Mouse (Mus musculus) embryonic stem cell, embryonic (primary cell): ENCODE results near the gene Nfu1.
"Not testable (repeated sequence)": the region's sequence is repeated elsewhere in the genome, so short reads cannot be mapped to it uniquely, and the experiment has no call there.

ENCODE experiments used
- CTCF ChIA-PET, 4 experiments: fragments of 300-600 bp in 2 of 4; fragments of 350-600 bp in 2 of 4; sonication (Branson Sonifier 250); formaldehyde crosslinking; loops; one replicate each; lab custom pipeline; 2022; ENCODE audit warnings: inconsistent platforms in 2 of 4; lab: Charles Lee
- POLR2A ChIA-PET, 4 experiments: fragments of 300-600 bp in 2 of 4; fragments of 350-600 bp in 2 of 4; sonication (Branson Sonifier 250); formaldehyde crosslinking; loops; one replicate each; lab custom pipeline; 2022; ENCODE audit warnings: antibody characterized with exemption in 4 of 4, inconsistent platforms in 1 of 4; lab: Charles Lee

The Nfu1 gene

GRCm38 (mm10) chr6:87004099-87004498, 4.9 kb upstream of the Nfu1 start:
- CTCF ChIA-PET = no interaction called here
- POLR2A ChIA-PET = interaction anchor here in 1 of 4 experiments (0.7 to 1.3 kb wide), 2 partner anchors 18 to 22 kb away, joined by 3 to 4 read pairs; no protein-coding TSS in a partner anchor

- CTCF ChIA-PET = interaction anchor here in 1 of 4 experiments (0.6 kb wide), 1 partner anchor 51 kb away, joined by 3 read pairs; no protein-coding TSS in a partner anchor
- POLR2A ChIA-PET = interaction anchor here in 1 of 4 experiments (4.0 kb wide), 1 partner anchor 13 kb away, joined by 14 read pairs; no protein-coding TSS in a partner anchor
These were observed 3.5 kb upstream of the Nfu1 start for GRCm38 (mm10) chr6:87005577-87005976.

DNA sequence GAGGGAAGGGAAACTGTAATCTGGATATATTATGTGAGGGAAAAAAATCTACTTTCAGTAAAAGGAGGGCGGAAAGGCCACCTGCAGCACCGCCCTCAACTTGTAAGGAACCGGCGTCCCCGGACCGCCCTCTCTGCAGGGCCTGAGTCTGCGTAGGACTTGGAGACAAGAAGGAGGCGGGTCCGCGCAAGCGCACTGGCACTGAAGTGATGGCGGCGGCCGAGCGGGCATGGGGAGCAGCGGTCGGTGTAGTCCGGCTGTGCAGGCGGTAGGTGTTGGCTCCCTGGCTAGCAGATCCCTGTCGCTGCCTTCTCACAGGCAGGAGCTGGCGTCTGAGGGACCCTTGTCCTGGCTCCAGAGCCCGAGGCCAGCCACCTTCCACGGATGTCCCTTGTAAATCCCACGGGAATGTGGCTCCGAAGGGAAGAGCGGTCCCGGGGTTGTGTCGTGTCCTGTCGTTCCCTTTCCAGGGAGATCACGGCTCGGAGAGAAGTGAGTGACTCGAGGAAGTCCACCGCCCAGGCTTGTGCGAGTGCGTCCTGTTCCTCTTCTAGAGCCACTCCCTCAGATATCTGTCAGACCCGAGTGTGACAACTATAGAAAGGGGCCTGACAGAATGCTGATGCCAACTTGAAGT, 774 bp downstream of the Nfu1 start:
- CTCF ChIA-PET = interaction anchor here in 1 of 4 experiments (1.0 kb wide), 1 partner anchor 17 kb away, joined by 3 read pairs; no protein-coding TSS in a partner anchor
- POLR2A ChIA-PET = interaction anchor here in 3 of 4 experiments (0.6 to 5.3 kb wide), 9 partner anchors 9 to 1333 kb away, joined by 3 to 58 read pairs (median 9); partner anchors contain the start of gene Gfpt1 (in 2 of the 3)

DNA sequence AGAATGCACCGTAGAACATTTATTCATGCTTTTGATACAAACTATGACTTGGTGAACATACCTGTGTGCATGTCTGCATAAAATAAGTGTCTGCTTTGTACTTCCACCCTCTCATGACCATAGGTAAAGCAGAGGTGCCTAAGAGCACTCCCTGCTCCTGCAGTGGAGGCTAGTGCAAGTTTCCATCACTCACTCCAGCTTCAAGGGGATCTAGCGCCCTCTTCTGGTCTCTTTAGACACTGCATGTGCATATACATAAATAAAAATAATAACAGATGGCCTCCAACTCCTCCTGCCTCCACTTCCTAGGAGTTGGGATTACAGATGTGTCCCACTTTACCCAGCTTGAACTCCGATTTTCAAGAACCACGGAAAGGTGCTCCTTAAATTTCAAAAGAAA, 7.9 kb downstream of the Nfu1 start:
- CTCF ChIA-PET = interaction anchor here in 3 of 4 experiments (0.6 to 2.0 kb wide), 13 partner anchors 9 to 471 kb away, joined by 3 to 12 read pairs (median 3); partner anchors contain the start of gene Gfpt1 (in 1 of the 3)
- POLR2A ChIA-PET = interaction anchor here in 2 of 4 experiments (1.0 to 3.8 kb wide), 4 partner anchors 9 to 66 kb away, joined by 3 to 19 read pairs (median 8); partner anchors contain the start of gene Gfpt1 (in 2 of the 2)

DNA sequence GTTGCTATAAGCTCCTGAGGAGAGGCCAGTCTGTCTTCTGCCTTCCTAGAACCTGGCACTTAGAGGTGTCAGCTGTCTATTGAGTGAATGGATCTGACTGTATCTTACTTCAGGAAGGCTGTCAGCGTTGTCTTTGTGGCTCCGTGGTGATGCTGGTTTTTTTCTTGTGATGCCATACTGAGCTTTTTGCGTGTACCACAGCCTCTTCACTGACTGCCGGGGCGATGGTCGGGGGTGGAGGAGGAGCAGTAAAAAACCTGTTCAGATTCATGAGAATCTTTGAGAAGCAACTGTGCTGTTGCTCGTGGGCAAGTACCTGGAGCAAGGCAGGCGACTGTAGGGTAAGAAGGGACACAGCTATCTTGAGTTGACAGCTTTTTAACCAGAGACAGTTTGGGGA, 9.8 kb downstream of the Nfu1 start:
- CTCF ChIA-PET = interaction anchor here in 2 of 4 experiments (0.9 to 1.6 kb wide), 2 partner anchors 16 to 70 kb away, joined by 3 to 7 read pairs; no protein-coding TSS in a partner anchor
- POLR2A ChIA-PET = interaction anchor here in 3 of 4 experiments (0.7 to 3.8 kb wide), 8 partner anchors 9 to 277 kb away, joined by 3 to 19 read pairs (median 3); partner anchors contain the start of genes Gfpt1 (in 2 of the 3) and Nfu1 (in 1 of the 3)

DNA sequence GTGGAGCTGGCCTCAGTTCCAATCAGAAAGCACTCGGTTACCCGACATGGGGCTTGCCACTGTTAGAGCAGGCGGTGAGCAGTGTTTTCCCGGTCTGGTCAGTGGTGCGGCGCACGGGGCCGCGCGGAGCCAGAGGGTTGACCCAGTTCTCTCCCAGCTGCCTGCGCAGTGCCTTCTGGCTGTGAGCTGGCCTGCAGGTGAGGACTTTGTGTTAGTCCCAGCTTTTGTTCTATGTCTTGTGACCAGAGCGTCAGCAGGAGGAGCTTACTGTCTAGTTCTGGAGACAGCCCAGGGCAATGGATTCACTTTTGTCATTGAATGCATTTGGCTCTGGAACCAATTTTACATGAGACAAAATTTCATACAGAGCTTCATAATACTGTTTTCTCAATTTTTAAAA, 12.8 kb downstream of the Nfu1 start:
- ChIA-PET CTCF (interaction anchor here (0.6 to 2.3 kb wide), 12 partner anchors 11 to 201 kb away, joined by 3 to 7 read pairs (median 3); partner anchors contain the start of gene Gfpt1 (in 1 of the 4)), POLR2A (interaction anchor here in 3 of 4 experiments (0.6 to 13.9 kb wide), 39 partner anchors 8 to 502 kb away, joined by 3 to 156 read pairs (median 4); partner anchors contain the start of genes Gfpt1 (in 3 of the 3) and Nfu1 (in 3 of the 3))

DNA sequence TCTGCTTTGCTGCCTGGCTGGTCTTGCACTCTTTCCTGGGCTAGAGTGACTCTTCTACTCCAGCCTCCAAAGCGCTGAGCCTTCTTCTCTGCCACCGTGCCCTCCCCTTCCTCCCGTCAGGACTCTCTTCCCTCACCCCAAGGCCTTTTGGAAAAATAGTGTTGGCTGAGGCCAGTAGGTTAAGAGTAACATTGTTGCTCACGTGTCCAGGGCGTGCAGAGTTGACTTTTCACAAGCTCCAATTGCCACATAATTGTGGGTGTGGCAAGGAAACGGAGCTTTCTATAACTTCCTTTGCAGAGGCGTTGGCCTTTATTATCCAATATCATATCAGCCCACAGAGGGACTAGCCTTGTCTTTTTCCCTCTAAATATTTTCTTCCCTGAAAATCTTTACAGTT, 17.9 kb downstream of the Nfu1 start:
- POLR2A ChIA-PET = interaction anchor here (1.0 to 13.9 kb wide), 10 partner anchors 10 to 22 kb away, joined by 3 to 156 read pairs (median 11); partner anchors contain the start of genes Gfpt1 (in 3 of the 4) and Nfu1 (in 1 of the 4)

GRCm38 (mm10) chr6:87028881-87029280, 19.8 kb downstream of the Nfu1 start:
- POLR2A ChIA-PET = interaction anchor here in 2 of 4 experiments (0.6 to 13.9 kb wide), 4 partner anchors 12 to 263 kb away, joined by 3 to 156 read pairs (median 4); partner anchors contain the start of genes Gfpt1 (in 1 of the 2) and Nfu1 (in 1 of the 2)
- CTCF ChIA-PET = interaction anchor here in 3 of 4 experiments (0.6 to 0.7 kb wide), 3 partner anchors 126 to 600 kb away, joined by 3 to 4 read pairs (median 4); partner anchors contain the start of gene Antxr1 (in 1 of the 3)

More for the DNA sequence above, 17.9 kb downstream of the Nfu1 start:
- CTCF ChIA-PET = interaction anchor here in 2 of 4 experiments (1.0 to 1.5 kb wide), 2 partner anchors 15 to 18 kb away, joined by 3 read pairs; partner anchors contain the start of genes Gfpt1 (in 1 of the 2) and Nfu1 (in 1 of the 2)

GRCm38 (mm10) chr6:87031310-87031709, 22.3 kb downstream of the Nfu1 start:
- CTCF ChIA-PET = not testable (repeated sequence)
- POLR2A ChIA-PET = interaction anchor here in 3 of 4 experiments (0.9 to 13.9 kb wide), 7 partner anchors 8 to 31 kb away, joined by 3 to 156 read pairs (median 4); partner anchors contain the start of gene Gfpt1 (in 2 of the 3)

DNA sequence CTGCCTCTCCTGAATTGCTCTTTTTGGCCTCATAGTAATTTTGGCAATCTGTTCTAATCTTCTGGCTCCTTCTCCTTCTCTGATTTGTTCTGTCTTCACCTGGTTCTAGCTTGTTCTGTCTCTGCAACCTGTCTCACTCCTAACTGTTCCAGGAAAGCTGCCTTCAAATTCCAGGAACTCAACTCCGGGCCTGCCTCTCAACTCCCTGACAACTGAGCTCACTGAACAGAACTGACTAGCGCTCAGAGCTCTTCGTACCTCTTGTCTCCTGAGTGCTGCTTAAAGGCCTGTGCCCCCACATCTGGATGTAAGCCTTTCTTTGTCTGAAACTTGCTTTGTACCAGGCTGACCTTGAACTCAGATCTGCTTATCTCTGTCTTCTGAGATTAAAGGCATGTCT, 23.4 kb downstream of the Nfu1 start:
- POLR2A ChIA-PET = interaction anchor here in 3 of 4 experiments (0.9 to 13.9 kb wide), 8 partner anchors 8 to 183 kb away, joined by 3 to 156 read pairs (median 7); partner anchors contain the start of genes Gfpt1 (in 3 of the 3) and Aak1 (in 1 of the 3)

DNA sequence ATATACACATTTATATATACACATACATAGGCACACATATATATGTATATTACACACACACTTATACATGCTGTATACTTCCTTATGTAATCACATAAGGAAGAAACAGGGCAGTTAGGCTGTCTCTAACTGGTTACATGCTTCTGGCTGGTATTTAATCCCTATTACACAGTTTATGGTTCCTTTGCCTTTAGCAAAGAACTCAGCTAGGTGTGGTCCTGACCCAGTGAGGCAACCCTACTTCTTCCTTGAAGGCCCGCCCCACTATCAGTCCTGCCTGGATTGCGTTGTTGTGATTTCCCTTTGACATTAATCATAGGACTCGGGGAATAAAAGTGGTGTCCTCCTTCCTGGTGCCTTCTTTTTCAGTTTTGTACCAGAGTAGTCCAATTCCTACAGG, 25.4 kb downstream of the Nfu1 start:
- CTCF ChIA-PET = no interaction called here
- POLR2A ChIA-PET = interaction anchor here in 2 of 4 experiments (1.3 to 11.9 kb wide), 3 partner anchors 7 to 9 kb away, joined by 3 to 156 read pairs (median 3); no protein-coding TSS in a partner anchor

More for the DNA sequence above, 23.4 kb downstream of the Nfu1 start:
- CTCF ChIA-PET = interaction anchor here in 1 of 4 experiments (0.7 kb wide), 1 partner anchor 22 kb away, joined by 4 read pairs; no protein-coding TSS in a partner anchor

GRCm38 (mm10) chr6:87037826-87038620, 29.0 kb downstream of the Nfu1 start:
- CTCF ChIA-PET = interaction anchor here in 2 of 4 experiments (0.5 to 1.4 kb wide), 4 partner anchors 15 to 1806 kb away, joined by 3 to 4 read pairs (median 3); no protein-coding TSS in a partner anchor
- POLR2A ChIA-PET = interaction anchor here in 3 of 4 experiments (0.6 to 11.9 kb wide), 9 partner anchors 11 to 64 kb away, joined by 3 to 156 read pairs (median 4); no protein-coding TSS in a partner anchor

GRCm38 (mm10) chr6:87039161-87039560, 30.1 kb downstream of the Nfu1 start:
- POLR2A ChIA-PET = interaction anchor here in 2 of 4 experiments (1.5 to 11.9 kb wide), 3 partner anchors 12 to 14 kb away, joined by 5 to 156 read pairs (median 5); no protein-coding TSS in a partner anchor
- CTCF ChIA-PET = interaction anchor here in 1 of 4 experiments (0.6 to 1.0 kb wide), 2 partner anchors 292 to 440 kb away, joined by 3 read pairs; no protein-coding TSS in a partner anchor

GRCm38 (mm10) chr6:87040971-87041370, 31.9 kb downstream of the Nfu1 start:
- ChIA-PET CTCF (interaction anchor here in 2 of 4 experiments (0.7 to 2.3 kb wide), 4 partner anchors 12 to 1549 kb away, joined by 3 to 13 read pairs (median 6); no protein-coding TSS in a partner anchor), POLR2A (interaction anchor here in 3 of 4 experiments (0.6 to 11.9 kb wide), 8 partner anchors 11 to 409 kb away, joined by 3 to 156 read pairs (median 32); no protein-coding TSS in a partner anchor)

GRCm38 (mm10) chr6:87041431-87041830, 32.4 kb downstream of the Nfu1 start:
- CTCF ChIA-PET = interaction anchor here in 3 of 4 experiments (0.6 to 2.3 kb wide), 7 partner anchors 12 to 1549 kb away, joined by 3 to 7 read pairs (median 4); no protein-coding TSS in a partner anchor
- POLR2A ChIA-PET = interaction anchor here (0.5 to 11.9 kb wide), 38 partner anchors 9 to 569 kb away, joined by 3 to 156 read pairs (median 4); partner anchors contain the start of genes Gmcl1 (in 1 of the 4) and Nfu1 (in 1 of the 4)

DNA sequence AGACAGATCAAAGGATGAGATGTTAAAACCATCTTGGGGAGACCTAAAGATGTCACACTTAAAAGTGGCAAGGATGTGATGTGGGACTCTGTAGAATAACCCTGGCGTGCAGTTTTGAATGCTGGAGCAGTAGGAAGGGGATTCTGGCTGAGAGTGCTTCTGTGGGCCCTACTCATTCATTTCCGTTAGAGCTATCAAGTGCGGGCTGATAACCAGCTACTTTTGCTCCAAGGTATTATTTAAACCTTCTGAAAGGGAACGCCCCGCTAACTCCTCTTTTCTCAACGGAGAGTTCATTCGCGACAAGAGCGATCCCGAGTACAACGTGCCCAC, 32.9 kb downstream of the Nfu1 start:
- ChIA-PET POLR2A (interaction anchor here (0.5 to 11.9 kb wide), 69 partner anchors 10 to 705 kb away, joined by 3 to 156 read pairs (median 4); partner anchors contain the start of genes Nfu1 (in 3 of the 4), Gmcl1 (in 2 of the 4), Aplf (in 1 of the 4) and C87436 (in 1 of the 4)), CTCF (interaction anchor here (0.6 to 2.3 kb wide), 11 partner anchors 16 to 471 kb away, joined by 3 to 7 read pairs (median 4); no protein-coding TSS in a partner anchor)
